Mouse (Mus musculus) skeletal muscle tissue, adult 2 months (tissue): ENCODE data around the gene A530084C06Rik.

ENCODE experiments used
- DNase-seq: peaks from one replicate; pipeline ENCODE4 v3.0.0-alpha.2; 2012; ENCODE audit warnings: low read depth, low spot score

Gene A530084C06Rik

DNA sequence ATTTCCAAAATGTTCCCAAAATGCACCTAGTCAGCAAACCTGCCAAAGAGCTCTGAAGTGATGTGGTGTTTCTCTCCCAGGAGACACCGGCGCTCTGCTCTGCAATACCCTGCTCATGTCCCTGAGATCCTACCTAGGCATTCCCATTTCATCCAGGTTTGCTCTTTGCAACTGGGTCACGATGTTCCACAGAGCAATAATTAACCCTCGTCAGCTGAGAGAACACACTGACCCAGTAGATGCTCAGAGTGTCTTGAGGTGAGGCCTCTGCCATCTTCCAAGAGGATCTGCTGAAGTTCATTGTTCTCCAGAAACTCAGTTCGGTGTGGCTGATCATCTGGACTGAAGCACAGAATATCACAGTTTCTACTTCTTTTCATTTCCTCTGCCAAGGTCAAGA, 16.1 kb downstream of the A530084C06Rik start:
- no peak for DNase-seq

DNA sequence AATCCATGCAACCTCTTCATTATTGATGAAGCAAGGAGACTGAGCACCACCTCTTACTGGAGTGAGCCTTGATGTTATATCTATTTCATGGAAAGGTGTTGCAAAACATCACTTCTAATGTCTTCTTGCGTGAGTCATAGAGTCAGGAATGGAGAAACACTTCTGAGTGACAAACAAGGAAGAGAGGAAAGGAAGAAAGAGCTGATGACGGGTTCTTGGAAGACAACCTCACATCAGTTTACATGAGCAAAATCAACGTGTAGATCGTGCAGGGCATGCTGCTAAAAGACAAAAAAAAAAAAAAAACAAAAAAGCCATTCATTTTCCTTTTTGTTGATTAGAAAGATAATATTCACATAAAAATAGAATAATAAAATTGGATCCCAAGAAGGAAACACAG, 24.4 kb downstream of the A530084C06Rik start:
- DNase-seq = no peak

DNA sequence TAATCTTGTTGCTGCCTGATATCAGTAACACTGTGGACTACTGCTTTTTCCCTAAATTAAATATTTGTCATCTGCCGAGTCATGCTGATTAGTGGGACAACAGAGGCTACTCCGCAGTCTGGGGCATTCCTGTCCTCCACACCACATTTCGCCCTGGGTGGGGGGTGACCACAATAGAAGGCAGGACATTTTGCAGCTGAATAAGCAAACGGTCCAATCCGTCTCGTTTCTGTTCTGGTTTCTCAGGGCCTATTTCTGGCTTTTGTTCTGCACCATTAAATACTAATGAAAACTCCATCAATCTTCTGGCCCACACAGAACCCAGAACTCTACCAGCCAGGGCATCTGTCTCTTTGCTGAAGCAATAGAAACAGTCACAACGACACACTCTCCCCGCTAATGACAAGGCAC, 27.5 kb downstream of the A530084C06Rik start:
- DNase-seq = no peak

DNA sequence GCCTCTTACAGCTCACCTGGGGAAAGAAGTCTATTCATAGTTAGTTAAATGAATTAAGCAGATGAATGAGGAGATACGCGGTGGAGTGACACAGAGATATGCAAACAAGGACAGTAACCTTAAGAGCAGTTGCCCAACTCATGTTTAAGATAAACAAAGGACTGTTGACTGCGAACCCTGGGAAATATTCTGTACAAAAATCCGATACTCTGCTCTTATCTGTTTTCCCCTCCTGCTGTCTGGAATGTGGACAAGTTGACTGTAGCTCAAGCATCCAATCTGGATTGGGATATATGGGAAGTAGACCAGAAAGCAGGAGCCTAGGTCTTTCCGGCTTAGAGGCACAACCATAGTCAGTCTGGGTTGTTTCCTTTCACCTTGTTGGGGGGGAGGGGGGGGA, 27.9 kb downstream of the A530084C06Rik start:
- no peak for DNase-seq

DNA sequence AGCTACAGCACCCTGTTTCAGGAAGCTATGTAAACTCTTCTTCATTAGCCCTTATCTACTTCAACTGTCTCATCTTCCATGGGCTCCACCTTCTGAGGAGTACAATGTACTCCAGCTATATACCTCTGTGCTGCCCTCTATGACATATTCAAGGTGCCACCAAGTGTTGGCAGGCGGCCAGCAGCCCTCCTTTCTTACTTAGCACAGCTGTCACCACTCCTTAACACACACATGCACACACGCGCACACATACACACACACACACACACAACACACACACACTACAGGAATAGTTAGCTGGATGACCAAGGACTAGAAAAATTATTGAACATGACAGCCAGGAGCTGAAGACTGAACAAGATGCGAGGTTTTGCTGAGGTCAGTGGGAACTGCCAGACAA, 34.2 kb downstream of the A530084C06Rik start:
- no peak for DNase-seq

DNA sequence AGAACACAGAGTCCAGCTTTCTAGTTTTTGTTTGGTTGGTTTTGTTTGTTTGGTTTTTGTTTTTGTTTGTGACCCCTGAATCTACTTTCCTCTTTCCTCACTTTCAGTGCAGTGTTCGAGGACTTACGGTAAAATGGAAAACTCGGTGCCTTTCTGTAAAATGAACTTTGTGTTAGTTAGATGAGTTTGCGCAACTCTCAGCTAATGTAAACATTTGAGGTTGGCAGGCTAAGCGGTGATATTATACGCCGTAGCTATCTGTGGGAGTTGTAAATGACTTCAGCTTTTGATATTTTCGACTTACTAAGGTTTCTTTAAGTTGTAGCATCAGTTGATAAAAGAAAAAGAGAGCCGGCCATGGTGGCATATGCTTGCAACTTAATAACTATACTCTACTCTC, 40.2 kb downstream of the A530084C06Rik start:
- DNase-seq = no peak

DNA sequence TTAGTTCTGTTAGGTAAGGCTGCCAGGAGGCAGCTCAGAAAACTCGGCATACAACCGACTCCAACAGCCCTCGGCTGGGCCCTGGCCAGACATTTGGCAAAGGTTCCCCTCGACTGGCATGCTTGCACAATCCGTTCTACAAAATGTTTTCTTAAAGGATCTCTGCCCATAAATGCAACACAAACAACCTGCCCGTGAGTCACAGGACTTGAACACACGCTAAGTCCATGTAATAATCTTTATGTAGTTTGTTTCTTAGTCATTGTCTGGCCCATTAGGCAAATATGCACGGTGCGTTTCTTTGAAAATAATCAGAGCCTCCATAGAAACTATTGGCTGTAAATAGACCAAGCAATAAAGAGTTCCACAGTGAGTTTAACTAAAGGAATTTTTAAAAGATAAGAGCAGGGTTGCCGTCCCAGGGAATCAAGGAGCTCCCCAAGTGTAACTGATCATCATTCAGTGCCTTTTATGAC, 40.7 kb downstream of the A530084C06Rik start:
- DNase-seq = peak; percentile 4

DNA sequence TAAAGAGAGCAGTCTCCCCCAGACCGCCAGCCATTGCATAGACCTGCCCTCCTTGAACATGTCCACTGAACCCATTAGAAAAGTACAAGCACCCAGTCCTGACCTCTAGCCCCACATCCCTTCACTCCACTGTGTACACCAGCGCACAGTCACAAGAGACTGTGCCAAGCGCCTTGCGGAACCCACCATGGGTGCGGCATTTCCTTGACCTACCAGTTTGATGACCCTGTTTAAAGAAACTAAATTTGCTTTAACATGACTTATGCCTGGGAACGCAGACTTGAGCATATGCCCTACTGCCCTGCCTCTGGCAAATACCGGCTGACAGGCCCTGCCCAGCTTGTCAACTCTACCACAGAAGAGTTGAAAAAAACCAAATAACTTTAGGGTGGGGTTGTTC, 43.9 kb downstream of the A530084C06Rik start:
- DNase-seq = no peak

DNA sequence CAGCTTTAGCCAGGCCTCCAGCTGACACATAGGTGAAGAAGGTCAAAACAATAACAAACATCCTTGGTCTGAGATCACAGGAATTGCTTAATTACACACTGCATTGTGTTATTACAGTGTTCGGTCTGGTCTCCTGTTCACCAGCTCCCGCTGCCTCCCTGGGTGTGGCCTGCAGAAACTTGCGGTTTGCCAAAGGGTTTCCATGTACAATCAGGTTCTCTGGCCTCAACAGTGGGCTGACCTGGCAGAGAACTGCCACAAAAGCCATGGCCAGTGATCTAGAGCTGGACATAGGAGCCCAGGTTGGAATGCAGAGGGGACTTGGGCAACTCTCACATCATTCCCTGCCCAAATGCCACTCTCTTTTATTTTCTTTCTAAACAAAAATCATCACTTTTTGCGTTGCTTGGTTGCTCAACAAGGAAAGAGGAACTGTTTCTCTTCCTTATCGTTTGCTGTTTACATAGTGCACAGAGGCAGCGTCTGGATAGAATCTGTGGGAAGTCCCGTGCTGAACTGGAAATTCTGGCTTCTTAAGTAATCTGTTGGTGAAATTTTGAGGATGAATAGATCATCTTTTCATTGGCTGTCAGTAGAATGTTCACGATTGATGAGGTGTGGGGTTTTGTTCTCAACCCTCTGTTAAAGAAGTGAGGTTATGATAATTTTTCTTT, 52.5 kb downstream of the A530084C06Rik start:
- DNase-seq = no peak
